Mouse (Mus musculus) common myeloid progenitor, adult 5-6 weeks (primary cell): ENCODE results near the gene Lpo. TPM values are rescaled to one million over a fixed set of nuclear protein-coding genes. Genes with fewer than 3 reads are reported as not detected.
"Not testable (repeated sequence)": the region's sequence is repeated elsewhere in the genome, so short reads cannot be mapped to it uniquely, and the experiment has no call there.

ENCODE experiments used
- ATAC-seq: replicated peaks from 2 replicates; pipeline ENCODE4 v1.8.0; 2016; ENCODE audit warnings: low read depth, mild to moderate bottlenecking, moderate TSS enrichment, inconsistent platforms; ENCODE audit not compliant: poor library complexity, severe bottlenecking
- total RNA-seq: library from RNA; stranded (forward); fragments of 200-1000, 187-1606 nt; gene quantifications from 2 replicates; pipeline ENCODE4 v1.2.3, GENCODE M21; 2017

Gene Lpo
- not detected in 2 replicates for total RNA-seq

GRCm38 (mm10) chr11:87828239-87828900 lies at the start of gene Lpo:
Lpo (minus strand) TSS chr11:87828289.
- no peak for ATAC-seq

GRCm38 (mm10) chr11:87875436-87875835 lies 47.3 kb upstream of the Lpo start, which contains the start of gene Epx:
Epx (minus strand) TSS chr11:87875536.
- no peak for ATAC-seq

GRCm38 (mm10) chr11:87871766-87872165 lies 43.7 kb upstream of the Lpo start:
- no peak for ATAC-seq

- ATAC-seq = no peak
Measured at GRCm38 (mm10) chr11:87870096-87870495, 42.0 kb upstream of the Lpo start.

GRCm38 (mm10) chr11:87866891-87867290 lies 38.8 kb upstream of the Lpo start:
- not testable (repeated sequence) for ATAC-seq

GRCm38 (mm10) chr11:87862805-87863204 lies 34.7 kb upstream of the Lpo start:
- ATAC-seq = no peak

GRCm38 (mm10) chr11:87860426-87860825 lies 32.3 kb upstream of the Lpo start:
- ATAC-seq = no peak

GRCm38 (mm10) chr11:87859273-87859672 lies 31.2 kb upstream of the Lpo start:
- no peak for ATAC-seq

GRCm38 (mm10) chr11:87854550-87854949 lies 26.5 kb upstream of the Lpo start:
- no peak for ATAC-seq

- no peak for ATAC-seq
Measured at GRCm38 (mm10) chr11:87853597-87853954, 25.5 kb upstream of the Lpo start.

- ATAC-seq = peak; percentile 97
Measured at GRCm38 (mm10) chr11:87852690-87853596, 24.9 kb upstream of the Lpo start, which contains the start of gene Mks1. Mks1 (plus strand) TSS chr11:87853215.

- ATAC-seq = no peak
Measured at GRCm38 (mm10) chr11:87847884-87848283, 19.8 kb upstream of the Lpo start.

GRCm38 (mm10) chr11:87846968-87847600 lies 19.0 kb upstream of the Lpo start:
- ATAC-seq = no peak

GRCm38 (mm10) chr11:87841436-87841835 lies 13.3 kb upstream of the Lpo start:
- ATAC-seq = no peak

GRCm38 (mm10) chr11:87840676-87841075 lies 12.6 kb upstream of the Lpo start:
- ATAC-seq = no peak

GRCm38 (mm10) chr11:87821502-87821901 lies 6.6 kb downstream of the Lpo start:
- ATAC-seq = no peak

- ATAC-seq = 0 out of 2 replicates have a peak, but pooled peaks have one; percentile 20
Measured at GRCm38 (mm10) chr11:87817443-87817773, 10.7 kb downstream of the Lpo start.

- ATAC-seq = peak; percentile 75
Measured at GRCm38 (mm10) chr11:87816707-87817442, 11.2 kb downstream of the Lpo start.

GRCm38 (mm10) chr11:87814831-87815230 lies 13.3 kb downstream of the Lpo start:
- ATAC-seq = no peak

- ATAC-seq = peak; percentile 76
Measured at GRCm38 (mm10) chr11:87811396-87811795, 16.7 kb downstream of the Lpo start.
